Mouse (Mus musculus) small intestine, adult 2 months (tissue): ENCODE measurements at regions not wholly inside any gene's neighbourhood (a gene's known extent, or its start where the extent isn't known, plus 50 kb on each side); places are given as distances from the start of the nearest gene placed in this dataset.

ENCODE experiments used
- CTCF ChIP-seq: fragments of 200-500 bp; IDR thresholded peaks from 2 replicates; pipeline ENCODE4 v1.5.1; 2012; ENCODE audit warnings: low read depth, mild to moderate bottlenecking, control low read depth, inconsistent platforms, low read length, moderate library complexity, mixed read lengths; ENCODE audit not compliant: insufficient replicate concordance, insufficient read length; ENCODE audit errors: extremely low read depth
- POLR2A ChIP-seq: fragments of 200-500 bp; IDR thresholded peaks from 2 replicates; pipeline ENCODE4 v1.6.1; 2012; ENCODE audit warnings: low read depth, mild to moderate bottlenecking, control low read depth, inconsistent platforms, low read length, moderate library complexity

GRCm38 (mm10) chr7:136059896-136060295, 343.7 kb upstream of the Mki67 start:
- TF ChIP-seq CTCF (no peak), POLR2A (no peak)
